Mouse (Mus musculus) heart, postnatal 25 days (tissue): ENCODE measurements at regions not wholly inside any gene's neighbourhood (a gene's known extent, or its start where the extent isn't known, plus 50 kb on each side); places are given as distances from the start of the nearest gene placed in this dataset.
A peak's percentile ranks its signal among the peaks of the same experiment; 100 is the strongest.

Experiments used
- DNase-seq: peaks from one replicate; pipeline ENCODE4 v3.0.0; 2022; ENCODE audit warnings: low spot score
- intact Hi-C: fragments of 180-260 bp; cut with DNase I; formaldehyde crosslinking; loops from one replicate; pipeline ENCODE4 v1.15.1; 2025

DNA sequence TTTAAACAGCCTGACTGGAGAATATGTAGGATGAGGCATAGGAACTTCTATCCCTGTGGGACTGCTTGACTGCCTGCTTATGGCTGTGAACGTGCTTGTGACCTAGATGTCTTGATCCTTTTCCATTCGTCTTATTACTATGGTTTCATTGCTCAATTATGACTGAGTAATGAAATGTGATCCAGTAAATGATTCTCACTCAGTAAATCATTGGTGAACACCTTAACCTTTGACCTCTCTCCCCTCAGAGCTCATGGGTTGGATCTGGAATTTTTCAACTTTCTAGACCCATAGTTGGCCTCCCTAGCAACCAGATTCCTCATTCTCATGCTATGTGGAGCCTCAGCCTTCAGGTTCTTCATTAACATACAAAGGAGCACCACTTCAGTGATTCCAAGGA is 634.6 kb upstream of the Fam160b2 start:
- no peak for DNase-seq
- intact Hi-C loops: no loop called here

DNA sequence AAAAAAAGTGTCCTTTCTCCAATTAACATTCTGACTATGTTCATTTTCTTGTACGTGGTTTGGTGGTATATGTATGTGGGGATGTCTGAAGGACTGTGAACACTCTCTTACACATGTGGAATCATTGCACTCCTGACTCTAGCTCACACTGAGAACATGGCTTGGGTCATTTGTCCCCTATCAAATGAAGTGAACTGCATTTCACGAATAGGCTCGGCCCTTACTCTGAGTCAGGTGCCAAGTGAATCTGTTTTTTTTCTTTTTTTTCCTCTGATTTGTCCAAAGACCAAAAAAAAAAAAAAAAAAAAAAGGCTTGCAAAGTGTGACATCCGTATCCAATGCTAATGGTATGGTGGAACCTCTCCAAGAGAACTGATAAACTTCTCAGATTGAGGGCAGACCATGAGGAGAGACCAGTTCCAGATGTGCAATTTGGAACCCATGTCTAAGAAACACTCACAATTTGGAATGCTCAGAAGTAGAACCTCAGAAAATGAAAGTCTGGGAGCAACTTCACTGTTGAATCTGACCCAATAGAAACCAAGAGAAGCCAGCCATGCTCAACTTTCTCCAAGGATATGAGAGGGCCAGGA is 631.7 kb upstream of the Fam160b2 start:
- intact Hi-C loops: no loop called here
- no peak for DNase-seq

DNA sequence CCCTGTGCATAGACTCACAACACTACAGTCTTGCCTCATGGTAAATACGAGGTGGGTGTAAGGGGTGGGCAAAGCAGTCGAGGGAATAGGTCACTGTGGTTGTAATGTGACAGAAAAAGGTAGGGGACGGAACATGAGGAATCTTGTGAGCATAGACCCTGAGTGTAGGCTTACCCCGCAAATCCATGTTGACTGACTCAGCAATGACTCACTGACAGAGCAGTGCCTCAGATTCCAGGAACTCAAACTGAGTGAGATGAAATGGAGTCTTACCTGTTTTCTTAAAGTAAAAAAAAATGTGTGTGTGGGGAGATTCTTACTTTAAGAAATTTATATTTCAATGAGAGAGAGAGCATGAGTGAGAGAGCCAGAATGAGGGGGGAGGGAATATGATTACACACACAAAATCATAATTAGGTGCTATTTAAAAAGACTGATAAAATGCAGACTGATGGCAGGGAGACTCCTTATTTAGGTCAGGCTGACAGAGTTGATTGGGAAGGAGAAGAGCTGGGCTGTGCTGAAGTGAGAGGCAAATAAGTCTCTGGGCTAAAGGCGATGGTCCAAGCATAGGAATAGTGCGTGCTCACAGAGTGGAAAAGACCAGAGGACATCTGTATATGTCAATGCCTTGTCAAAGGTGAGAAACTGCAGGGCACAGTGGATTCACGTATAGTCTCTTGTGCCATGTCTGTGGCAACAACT is 631.0 kb upstream of the Fam160b2 start:
- intact Hi-C loops: no loop called here
- DNase-seq: no peak

DNA sequence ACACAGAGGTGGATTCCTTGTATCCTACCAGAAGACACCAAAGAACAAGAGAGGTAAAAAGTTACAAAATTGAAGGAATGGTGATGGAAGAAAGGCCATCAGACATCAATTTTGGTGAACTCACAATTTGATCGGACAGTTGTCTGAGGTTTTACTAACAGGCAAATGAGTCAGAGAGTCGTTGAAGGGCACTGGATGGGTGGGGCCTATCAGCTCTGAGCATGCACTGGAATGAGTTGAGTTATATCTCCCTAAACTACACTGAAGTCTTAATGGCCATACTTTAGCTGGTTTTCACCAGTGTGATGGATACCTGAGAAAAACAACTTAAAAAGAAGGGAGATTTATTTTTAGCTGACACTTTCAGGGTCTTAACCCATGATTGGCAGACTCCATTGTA is 630.3 kb upstream of the Fam160b2 start:
- no peak for DNase-seq
- intact Hi-C loops: no loop called here

DNA sequence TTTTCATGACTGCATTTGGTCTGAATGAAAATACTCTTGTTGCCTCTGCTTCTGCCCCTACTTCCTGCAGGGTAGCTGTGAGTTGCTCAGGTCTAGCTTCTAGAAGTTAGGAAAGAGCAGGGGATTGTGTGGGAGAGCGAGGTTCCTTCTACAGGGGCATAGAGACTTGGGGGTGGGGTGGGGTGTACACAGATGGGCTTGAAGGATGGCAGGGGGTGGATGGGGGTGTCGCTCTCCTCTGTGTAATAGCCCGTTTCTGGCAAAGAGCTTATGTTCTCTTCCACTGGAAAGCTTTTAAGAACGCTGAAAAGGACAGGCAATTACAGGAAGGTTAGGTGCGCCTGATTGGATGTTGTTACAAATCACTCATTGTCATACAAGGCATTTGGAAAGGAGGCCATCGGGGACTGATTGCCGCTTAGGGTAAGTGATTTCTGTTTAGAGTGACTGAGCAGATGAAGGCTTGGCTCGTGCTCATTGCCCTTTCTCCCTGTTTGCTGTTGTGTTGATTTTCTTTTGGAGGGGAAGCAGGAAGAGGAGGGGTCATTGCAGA is 629.3 kb upstream of the Fam160b2 start:
- no peak for DNase-seq
- intact Hi-C loops: no loop called here

DNA sequence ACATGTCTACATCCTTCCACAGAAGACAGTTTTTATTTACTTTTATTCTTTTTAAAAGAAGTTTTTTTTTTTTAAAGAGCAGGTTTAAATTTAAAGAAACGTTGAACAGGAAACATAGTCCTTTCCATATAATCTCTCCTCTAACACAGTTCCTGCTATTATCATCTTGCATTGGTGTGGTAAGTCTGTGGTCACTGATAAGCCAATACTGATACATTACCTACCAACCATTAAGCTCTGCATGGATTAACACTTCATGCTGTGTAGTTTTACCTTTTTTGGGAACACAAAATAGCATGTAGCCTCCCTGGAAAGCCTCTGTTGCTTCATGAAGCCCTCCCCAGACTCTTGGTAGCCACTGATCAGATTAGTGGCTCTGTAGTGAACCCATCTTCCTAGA is 617.4 kb upstream of the Fam160b2 start:
- no peak for DNase-seq
- intact Hi-C loops: no loop called here

DNA sequence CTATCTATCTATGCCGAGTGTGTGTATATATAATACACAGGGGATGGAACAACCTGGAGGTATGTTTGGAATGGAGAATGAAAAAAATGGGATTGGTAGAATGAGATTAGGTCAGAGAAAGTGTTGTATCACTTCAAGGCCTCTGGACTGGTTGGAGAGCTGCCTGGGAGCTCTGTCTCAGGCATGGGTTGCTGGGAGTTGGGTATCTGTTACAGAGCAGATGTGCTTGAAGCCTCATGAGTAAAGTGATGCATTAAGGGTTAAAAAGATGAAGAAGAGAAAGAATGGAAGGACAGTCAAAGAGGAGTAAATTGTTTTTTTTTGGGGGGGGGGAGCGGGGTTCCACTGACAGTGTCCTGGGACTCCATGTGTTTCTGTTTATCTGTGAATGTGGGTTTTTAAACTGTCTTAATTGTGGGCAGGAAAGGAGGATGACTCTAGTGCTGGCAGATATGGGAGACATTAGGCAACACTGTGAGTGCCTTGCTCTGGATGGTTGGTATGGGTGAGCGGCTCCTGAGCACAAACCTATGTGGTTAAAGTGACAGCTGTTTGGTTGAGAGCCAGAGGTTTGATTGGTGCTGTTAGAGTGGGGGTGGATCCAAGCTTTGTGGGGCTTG is 611.8 kb upstream of the Fam160b2 start:
- DNase-seq: no peak
- intact Hi-C loops: no loop called here

DNA sequence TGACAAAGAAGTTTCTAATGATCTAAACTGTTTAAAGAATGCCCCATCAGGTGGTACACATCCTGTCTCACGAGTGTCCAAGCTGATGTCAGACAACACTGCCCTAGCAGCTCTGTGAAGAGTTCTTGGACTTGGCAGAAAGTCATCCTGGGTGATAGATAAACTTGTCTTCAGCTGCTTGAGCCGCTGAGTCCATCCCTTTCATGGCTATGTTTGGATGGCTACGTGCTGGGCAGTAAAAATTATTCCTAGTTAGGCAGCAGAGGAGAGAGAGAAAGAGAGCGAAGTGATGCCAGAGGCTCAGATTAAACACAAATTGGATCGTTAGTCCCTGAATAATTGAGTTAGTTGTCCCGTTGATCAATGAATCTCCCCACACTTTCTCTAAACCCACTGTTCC is 603.8 kb upstream of the Fam160b2 start:
- DNase-seq: no peak
- intact Hi-C loops: no loop called here

DNA sequence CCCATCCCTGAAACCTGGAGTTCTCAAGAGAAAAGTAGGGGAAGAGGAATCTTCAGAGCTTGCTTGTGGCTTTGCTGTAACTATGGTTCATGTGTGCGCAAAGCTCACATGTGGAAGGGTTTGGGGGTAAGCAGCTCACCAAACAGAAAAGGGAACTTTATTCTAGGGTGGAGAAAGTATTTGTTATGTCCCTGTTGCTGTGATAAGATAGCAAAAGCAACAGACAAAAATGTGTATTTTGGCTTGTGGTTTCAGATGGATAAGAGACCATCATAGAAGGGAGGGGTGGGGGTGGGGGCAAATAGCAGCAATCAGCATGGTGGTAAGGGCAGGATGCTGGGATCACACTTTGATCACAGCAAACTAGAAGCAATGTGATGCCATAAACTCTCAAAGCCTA is 601.3 kb upstream of the Fam160b2 start:
- intact Hi-C loops: no loop called here

DNA sequence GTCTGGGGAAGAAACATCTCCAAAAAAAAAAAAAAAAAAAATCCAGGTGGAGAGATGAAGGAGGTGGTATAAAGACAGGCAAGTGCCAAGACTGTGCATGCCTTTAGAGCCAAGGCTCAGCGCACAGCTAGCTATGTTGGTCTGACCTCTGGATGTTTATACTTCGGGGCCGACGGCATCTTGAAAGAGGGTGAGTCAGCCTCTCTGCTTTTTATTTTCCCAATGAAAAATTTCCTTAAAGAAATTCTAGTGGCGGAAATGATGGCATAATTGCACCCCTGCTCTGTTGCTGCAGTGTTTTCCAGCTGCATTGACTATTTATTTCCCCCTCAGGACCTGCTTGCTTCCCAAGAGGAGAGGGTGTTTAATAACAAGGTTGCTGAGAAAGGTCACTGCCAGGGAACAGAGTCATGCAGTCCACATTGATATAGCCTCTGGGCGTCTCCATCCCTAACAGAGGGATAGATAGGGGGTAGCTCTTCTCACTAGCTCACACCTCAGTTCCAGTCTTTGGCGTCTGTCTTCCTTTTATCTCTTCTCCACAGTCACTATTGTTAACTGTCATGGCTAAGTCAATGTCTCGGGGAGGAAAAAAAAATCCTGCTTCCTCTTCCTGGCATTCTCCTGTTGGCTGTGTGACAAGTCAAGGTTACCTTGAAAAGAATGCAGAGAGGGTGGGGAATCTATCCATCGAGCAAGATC is 599.7 kb upstream of the Fam160b2 start:
- DNase-seq: no peak
- intact Hi-C loops: no loop called here

More for the DNA sequence above, 601.3 kb upstream of the Fam160b2 start:
- DNase-seq: no peak

DNA sequence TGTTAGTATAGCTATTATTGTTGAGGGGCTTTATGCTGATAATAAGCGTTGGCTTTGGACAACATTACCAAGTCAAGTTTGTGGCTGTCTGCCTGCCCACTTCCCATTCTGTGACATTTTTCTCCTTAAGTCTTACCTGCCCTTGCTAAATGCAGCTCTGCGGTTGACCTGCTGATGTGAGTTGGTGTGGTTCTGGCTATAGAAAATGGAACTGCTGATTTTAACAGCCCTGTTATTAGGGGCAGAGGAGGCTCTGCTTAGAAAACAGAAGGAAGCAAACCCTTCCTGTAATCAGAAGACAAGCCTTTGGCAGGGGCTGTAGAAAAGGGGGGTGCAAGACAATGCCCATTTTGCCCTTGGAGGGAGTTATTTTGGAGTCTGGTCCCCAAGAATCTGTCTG is 594.6 kb upstream of the Fam160b2 start:
- DNase-seq: no peak
- intact Hi-C loops: no loop called here

DNA sequence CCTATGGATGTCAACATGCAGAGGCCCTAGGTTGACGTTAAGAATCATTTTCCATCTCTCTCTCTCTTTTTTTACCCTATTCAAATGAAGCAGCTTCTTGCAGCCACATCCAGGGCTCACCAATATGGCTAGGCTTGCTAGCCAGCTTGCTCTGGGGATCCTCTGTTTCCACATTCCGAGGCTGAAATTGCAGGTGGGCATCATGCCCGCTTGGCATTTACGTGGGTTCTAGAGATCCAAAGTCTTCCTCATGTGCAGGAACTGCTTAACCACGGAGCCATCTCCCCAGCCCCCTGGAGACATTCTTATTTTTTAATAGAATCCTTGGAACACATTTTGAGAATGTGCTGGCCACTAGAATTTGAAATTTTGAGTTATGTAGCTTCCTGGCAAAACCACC is 592.9 kb upstream of the Fam160b2 start:
- intact Hi-C loops: no loop called here
- DNase-seq: no peak

DNA sequence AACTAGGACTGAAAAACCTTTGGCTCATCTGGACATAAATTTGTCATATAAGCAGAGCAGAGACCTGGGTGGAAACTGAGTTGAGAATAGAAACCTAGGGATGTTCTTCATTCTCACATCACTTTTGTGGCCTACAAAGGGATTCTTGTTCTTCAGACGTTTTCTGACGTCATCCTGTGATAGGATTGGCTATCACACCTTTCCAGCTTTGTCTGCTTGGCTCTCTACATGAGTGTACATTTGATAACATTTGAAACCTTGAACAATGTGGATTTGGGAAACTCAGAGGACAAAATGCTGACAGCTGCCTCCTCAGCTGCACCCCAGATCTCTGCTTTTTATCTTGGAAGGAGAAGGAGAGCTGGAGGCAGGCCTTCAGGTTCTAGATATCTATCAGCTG is 589.7 kb upstream of the Fam160b2 start:
- no peak for DNase-seq
- intact Hi-C loops: no loop called here

DNA sequence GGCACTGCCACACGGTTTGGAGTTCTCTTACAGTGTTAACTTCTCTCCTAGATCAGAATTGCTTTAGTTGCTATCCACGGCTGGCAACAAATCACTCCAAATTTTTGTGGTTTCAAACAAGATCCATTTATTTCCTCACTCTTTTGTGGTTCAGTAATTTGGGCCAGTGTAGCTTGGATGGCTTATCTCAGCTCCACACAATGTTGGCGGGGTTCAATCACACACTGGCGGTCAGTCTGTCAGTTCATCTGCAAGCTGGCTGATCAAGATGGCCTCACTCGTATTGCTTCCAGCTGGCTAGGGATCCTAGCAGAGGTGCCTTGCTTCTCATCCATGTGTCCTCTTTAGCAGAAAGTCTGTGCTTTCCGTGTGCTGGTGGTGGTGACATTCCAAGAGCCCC is 577.7 kb upstream of the Fam160b2 start:
- intact Hi-C loops: no loop called here
- DNase-seq: no peak

DNA sequence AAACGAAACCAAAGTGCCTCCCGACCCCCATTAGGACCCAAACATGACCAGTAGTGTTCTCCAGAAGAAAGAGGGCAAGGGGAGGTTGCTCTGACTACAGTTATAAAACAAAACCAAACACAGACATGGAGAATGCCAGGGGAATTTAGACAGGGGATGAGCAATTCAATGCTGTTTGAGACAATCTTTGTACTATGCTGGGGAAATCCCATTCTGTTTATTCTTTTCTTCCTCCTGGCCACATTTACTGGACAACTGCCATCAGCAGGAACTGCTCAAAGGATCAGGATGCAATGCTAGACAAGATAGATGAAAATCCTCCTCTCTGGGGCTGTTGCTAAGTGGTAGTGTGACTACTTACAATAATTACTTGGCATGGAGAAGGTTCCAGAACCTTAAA is 574.5 kb upstream of the Fam160b2 start:
- intact Hi-C loops: no loop called here

DNA sequence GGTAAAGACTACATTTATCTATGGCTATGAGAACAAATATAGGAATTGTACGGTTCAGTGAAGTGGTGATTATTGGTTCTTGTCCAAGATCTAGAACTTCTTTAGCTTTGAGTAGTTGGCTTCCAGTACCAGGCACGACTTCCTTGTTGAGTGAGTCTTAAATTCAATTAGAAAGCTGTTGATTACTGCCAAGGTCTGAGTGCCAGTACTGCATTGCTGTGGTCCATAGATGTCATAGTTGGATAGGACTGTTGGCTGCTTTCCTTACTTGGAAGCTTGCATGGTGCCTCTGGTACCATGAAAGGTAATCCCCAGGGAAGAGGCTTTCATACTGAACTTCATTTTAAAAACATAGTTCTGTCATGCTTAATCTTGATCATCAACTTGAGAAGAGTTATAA is 559.9 kb upstream of the Fam160b2 start:
- intact Hi-C loops: no loop called here
- no peak for DNase-seq

More for the DNA sequence above, 574.5 kb upstream of the Fam160b2 start:
- no peak for DNase-seq

DNA sequence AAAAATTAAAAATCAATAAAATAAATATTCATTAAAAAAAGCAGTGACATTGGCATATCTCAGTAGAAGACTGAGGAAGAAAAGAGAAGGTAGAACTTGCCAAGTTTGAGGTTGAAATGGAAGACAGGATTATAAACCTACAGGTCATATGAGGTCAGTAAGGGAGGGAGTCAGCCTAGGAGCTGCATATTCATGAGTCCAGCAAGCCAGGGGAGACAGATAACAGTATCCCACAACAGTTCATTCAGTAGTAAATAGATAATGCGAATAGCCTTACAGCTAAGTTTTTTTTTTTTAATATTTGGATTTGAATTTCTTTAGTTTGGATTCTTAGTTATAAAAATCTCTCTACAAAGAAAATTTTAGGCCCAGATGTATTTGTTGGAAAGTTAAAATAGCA is 542.8 kb upstream of the Fam160b2 start:
- no peak for DNase-seq
- intact Hi-C loops: no loop called here

DNA sequence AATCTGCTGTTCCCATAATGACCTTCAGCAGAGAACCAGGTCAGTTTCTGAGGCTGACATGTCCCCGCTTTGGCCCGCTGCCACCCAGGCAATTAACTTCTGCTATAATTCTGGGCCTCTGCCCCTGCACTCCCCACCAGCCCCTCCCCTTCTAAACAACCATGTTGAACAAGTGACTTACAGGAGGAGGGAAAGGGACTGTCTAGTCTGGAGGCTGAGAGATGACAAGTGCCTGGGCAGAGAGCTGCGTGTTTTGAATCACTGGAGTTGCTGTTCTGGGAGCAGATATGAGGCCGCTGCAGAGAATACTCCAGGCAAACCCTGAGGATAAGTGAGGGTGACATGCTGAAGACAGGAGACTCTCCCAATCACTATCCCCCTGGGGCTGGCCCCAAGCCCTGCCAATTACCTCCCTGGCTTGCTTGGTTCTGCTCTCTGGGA is 530.2 kb upstream of the Fam160b2 start:
- intact Hi-C loops: no loop called here

DNA sequence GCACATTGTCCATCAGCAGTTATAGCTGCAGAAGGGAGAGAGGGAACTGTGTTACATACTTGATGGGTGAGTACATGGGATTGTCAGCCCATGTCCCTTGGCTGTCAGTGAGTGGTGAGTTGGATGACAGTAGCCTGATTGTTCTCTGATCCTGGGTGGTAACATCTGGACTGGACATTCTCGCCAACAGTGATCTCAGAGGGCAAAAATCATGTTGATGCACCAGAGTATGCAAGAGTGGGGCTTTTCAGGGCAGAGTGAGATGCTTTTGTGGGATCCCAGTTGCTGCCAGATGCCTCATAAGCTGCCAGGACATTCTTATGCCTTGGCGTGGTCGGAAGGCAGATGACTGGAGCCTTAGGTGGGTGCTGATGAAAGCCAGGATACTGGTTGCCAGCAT is 528.9 kb upstream of the Fam160b2 start:
- intact Hi-C loops: no loop called here

More for the DNA sequence above, 530.2 kb upstream of the Fam160b2 start:
- DNase-seq: peak; percentile 2

DNA sequence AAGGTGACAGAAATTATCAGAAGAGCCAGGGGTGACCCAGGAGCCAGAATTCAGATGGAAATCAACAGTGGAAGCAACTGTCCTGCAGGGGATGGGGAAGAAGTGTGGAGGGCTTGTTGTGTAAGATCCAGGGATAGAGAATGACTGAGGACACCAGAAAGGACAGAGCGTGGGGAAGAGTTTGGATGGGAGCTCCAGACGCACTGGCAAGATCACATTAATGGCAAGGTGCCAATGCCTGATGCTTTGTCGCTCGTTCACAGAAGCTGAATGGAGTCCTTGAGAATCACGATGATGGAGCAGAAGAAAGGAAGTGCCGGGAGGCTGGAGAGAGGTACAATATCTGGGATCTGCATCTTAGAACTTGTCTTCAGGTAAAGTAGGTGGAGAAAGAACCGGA is 519.0 kb upstream of the Fam160b2 start:
- intact Hi-C loops: no loop called here
- DNase-seq: no peak

More for the DNA sequence above, 528.9 kb upstream of the Fam160b2 start:
- peak; percentile 43 for DNase-seq
